ENCODE assay signal across 20 mouse cellular contexts in genomic region chr3:34474126-34474525, GRCm38 (mm10).
DNase-seq lines count a peak whose midpoint lies in the region; TF ChIP-seq lines count a peak whose summit lies in the region.
"Had no signal": no experiment of that assay in that cellular context is flagged by ENCODE, and none has a peak within 500 bp of the region (broad histone marks: within the 10 kb centered on the region; RNA-seq: fewer than 3 reads in every experiment).

No protein-coding gene starts in this region.

- H3K9me3 ChIP-seq in ES-E14 (ENCODE audit: control insufficient read depth, insufficient read depth, low read depth, low read length) = no peaks in the 10 kb centered on the region
- H3K9me3 ChIP-seq: embryonic facial prominence, embryonic 13.5 days; embryonic facial prominence, embryonic 15.5 days; forebrain, embryonic 10.5 days; forebrain, embryonic 12.5 days had no signal

- in situ Hi-C loops in ES-E14 (cut with MboI; ENCODE audit: low sequenced_read_pairs in 2 of 2, unreplicated experiment in 2 of 2) = no loop called here

- no peaks in the 10 kb centered on the region for H3K36me3 ChIP-seq in ES-E14 (ENCODE audit: control insufficient read depth, insufficient read depth, low read length, poor library complexity, severe bottlenecking)
- H3K36me3 ChIP-seq: embryonic facial prominence, embryonic 13.5 days; embryonic facial prominence, embryonic 15.5 days; forebrain, embryonic 10.5 days; forebrain, embryonic 12.5 days had no signal

- H3K9ac ChIP-seq in ES-E14 (ENCODE audit: insufficient read depth, low read depth, low read length, poor library complexity, severe bottlenecking) = no peak overlapping the region
- H3K9ac ChIP-seq: embryonic facial prominence, embryonic 13.5 days; embryonic facial prominence, embryonic 15.5 days; forebrain, embryonic 12.5 days had no signal

- DNase-seq in ES-CJ7 (ENCODE audit: low read depth, low spot score) = peak; percentile 60
- peak; percentile 24 for DNase-seq in ES-E14 (ENCODE audit: low read depth, low spot score)
- peak; percentile 88 for DNase-seq in R1 (ENCODE audit: low read depth, low spot score)
- no peak for DNase-seq in kidney, adult 8-10 months
- DNase-seq in gastrocnemius, adult 8-10 months (ENCODE audit: low spot score in 2 of 2) = no peak
- no peak for DNase-seq in cerebellum, adult 8-10 months
- DNase-seq: adrenal gland, adult 8-10 months; adrenal gland, postnatal 14 days; adrenal gland, postnatal 36 days; cerebellum, adult 11-12 months; cerebellum, adult 2 months; cerebellum, adult 9-11 months; cerebellum, postnatal 14 days; cerebellum, postnatal 36 days; embryo, embryonic 11 days had no signal

- H3K4me3 ChIP-seq in ES-E14 (ENCODE audit: insufficient read depth in 1 of 2, low read depth in 1 of 2, low read length in 2 of 2, poor library complexity in 1 of 2, severe bottlenecking in 1 of 2) = no peak overlapping the region
- H3K4me3 ChIP-seq: embryonic facial prominence, embryonic 13.5 days; embryonic facial prominence, embryonic 15.5 days; erythroblast, embryonic 14.5 days; forebrain, embryonic 10.5 days; forebrain, embryonic 12.5 days had no signal

- H3K4me1 ChIP-seq in ES-E14 (ENCODE audit: control insufficient read depth in 2 of 2, insufficient read depth in 2 of 2, low read length in 2 of 2, poor library complexity in 1 of 2) = no peaks in the 10 kb centered on the region; a peak in 2 of 4 replicates
- H3K4me1 ChIP-seq: embryonic facial prominence, embryonic 13.5 days; embryonic facial prominence, embryonic 15.5 days; forebrain, embryonic 10.5 days; forebrain, embryonic 12.5 days had no signal

- no peak overlapping the region for H3K27ac ChIP-seq in ES-E14 (ENCODE audit: insufficient read depth, low read depth, low read length, poor library complexity, severe bottlenecking)
- H3K27ac ChIP-seq: embryonic facial prominence, embryonic 13.5 days; embryonic facial prominence, embryonic 15.5 days; forebrain, embryonic 10.5 days; forebrain, embryonic 12.5 days had no signal

TF ChIP-seq in ES-E14, 5 proteins besides CTCF, POLR2A, EP300 and RAD21:
- TF ChIP-seq ZC3H11A (IDR thresholded peaks at IDR 0.05; ENCODE audit: borderline replicate concordance, low read depth, low read length) (no peak), HCFC1 (IDR thresholded peaks at IDR 0.05; ENCODE audit: borderline replicate concordance, insufficient read depth, low read length) (no peak), MAFK (IDR thresholded peaks at IDR 0.05; ENCODE audit: insufficient read depth, low read depth, low read length) (no peak), CHD2 (IDR thresholded peaks at IDR 0.05; ENCODE audit: low read depth, low read length) (no peak), ZNF384 (IDR thresholded peaks at IDR 0.05; ENCODE audit: low read depth, low read length) (no peak)

Comparison
In these comparisons a context has a peak if more than half of its experiments do, and no peak if none do; other contexts are left out.
1. DNase-seq: peak in ES-CJ7 (single experiment), ES-E14 (single experiment) and R1 (single experiment); none in kidney, adult 8-10 months (0 of 2), gastrocnemius, adult 8-10 months (0 of 2) and cerebellum, adult 8-10 months (single experiment).